Mouse (Mus musculus): ENCODE data around the gene Gpsm1.

Gene Gpsm1

DNA sequence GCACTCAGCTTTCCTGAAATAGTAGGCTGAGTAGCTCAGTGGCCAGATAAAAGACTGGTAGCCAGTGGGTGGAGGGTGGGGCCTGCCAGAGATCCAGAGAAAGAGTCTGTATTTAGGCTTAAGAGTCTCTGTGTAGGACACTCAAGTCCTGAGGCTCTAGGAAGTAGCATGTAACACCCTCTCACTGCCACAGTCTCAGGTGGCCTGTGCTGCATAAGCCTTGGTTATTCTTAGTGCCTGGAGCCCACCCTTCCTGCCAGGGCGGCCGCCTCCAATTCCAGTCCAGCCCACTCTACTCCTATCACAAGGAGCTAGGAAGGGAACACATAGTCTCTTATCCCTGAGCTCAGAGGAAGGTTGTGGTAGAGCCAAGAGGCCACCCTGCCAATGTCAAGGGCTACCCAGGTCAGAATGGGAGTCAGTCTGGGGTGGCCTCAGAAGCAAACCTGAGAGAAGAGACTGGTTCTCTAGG lies 26.2 kb downstream of the Gpsm1 start:
- no peak for DNase-seq (ENCODE audit: low spot score)

DNA sequence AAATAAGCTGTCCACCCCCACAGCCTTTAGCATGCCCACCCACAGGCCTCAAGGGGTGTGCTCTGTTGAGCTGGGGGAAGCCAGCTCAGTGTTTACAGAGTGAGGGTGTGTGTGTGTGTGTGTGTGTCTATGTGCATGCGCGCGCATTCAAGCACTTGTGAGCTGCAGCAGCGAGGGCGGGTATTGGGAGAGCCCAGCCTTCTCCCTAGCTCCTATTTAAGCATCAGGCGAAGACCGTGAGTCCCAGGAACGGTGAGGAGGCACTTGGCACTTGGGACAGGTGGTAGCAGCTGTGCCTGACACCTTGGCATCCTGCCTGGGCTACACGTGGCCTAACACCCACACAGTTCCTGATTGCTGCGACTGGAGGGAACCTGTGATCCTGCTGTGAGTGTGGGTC lies 26.7 kb downstream of the Gpsm1 start:
- no peak for DNase-seq (ENCODE audit: low spot score)

- no peak for DNase-seq (ENCODE audit: low spot score)
These were observed 27.5 kb downstream of the Gpsm1 start for GRCm38 (mm10) chr2:26342609-26343490.

- DNase-seq (ENCODE audit: low spot score): no peak
These were observed 32.9 kb downstream of the Gpsm1 start for GRCm38 (mm10) chr2:26348241-26348640.

DNA sequence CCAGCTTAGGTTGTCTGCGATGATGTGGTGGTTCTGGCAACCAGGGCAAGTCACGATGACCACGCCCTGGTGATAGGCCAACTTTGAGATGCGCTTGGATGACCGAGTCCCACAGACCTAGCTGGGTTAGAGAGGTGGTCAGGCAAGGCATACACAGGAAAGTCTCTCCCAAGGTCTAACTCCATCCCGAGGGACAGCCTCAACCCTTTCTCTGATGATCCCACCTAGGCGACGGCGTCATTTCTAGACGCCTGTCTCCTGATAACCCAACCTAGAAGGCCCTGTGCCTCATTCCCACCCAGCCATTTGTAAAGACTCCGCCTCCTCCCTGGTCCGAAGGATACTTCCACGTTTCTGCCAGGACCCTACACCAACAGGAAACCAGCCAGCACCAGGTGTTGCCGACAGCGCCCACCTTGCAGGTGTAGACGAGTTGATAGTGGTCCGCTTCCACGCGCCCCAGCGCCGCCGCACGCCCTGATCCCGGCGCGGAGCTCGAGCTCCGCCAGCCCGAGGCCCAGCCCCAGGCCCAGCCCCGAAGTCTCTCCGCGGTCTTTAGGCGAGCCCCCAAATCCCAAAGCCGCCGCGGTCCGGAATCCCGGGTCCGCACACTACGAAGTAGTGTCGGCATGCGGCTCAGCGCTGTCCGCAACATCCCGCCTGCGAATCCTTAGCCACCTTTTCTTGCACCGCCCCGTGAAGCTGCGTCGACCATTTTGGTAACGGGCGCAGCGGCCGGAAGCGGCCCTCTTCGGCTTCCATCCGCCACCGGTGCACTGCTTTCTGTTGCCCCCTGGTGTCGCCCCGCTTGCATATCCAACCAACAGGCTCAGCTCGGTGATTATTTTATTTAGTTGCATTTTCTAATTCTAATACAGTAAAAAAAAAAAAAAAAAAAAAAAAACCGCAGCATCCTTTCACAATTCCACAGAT lies 36.3 kb downstream of the Gpsm1 start, which contains the start of gene Dnlz:
TSS of gene Dnlz (minus strand) at position 753 of the 933 bp plus-strand sequence.
- peak; percentile 96 for DNase-seq (ENCODE audit: low spot score)

GRCm38 (mm10) chr2:26352291-26352910 lies 37.1 kb downstream of the Gpsm1 start:
- DNase-seq (ENCODE audit: low spot score): peak; percentile 20

GRCm38 (mm10) chr2:26353066-26353980 lies 38.0 kb downstream of the Gpsm1 start:
- no peak for DNase-seq (ENCODE audit: low spot score)

- no peak for DNase-seq (ENCODE audit: low spot score)
These were observed 39.1 kb downstream of the Gpsm1 start for GRCm38 (mm10) chr2:26354401-26354800.

- no peak for DNase-seq (ENCODE audit: low spot score)
These were observed 40.9 kb downstream of the Gpsm1 start for GRCm38 (mm10) chr2:26356231-26356630.

DNA sequence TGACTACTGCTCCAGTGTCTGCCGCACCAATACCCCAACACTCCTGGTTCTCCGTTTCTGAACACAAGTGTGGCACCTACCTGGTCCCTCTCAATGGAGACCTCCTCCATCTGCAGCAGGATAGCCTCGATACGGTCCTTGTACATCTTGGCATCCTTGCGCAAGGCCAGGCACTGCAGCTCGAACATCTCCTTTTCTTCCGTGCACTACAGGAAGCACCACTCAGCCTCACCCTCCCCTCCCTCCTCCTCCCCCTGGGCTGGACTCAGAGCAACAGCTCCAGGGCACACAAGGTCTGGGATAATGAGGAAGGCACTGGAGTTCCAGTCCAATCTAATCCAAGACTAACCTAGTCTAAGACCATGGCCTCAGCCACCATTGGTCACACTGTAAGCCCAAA lies 41.4 kb downstream of the Gpsm1 start:
- DNase-seq (ENCODE audit: low spot score): no peak

DNA sequence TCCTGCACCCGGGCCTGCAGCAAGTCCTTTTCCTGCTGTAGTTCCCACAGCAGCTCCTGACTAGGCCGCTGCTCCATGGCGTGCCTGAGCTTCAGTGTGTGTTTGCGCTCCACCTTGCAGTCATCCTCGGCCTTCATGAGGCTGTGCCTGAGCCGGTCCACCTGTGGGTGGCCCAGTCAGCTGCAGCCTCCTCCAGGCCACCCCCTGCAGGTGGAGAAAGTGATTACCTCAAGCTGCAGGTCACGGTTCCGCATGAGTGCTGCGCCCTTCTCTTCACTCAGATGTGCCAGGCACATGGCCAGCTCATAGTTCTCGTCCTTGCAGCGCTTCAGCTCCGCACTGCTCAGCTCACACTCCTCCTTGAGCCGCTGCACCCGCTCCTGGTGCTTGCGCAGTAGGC lies 42.2 kb downstream of the Gpsm1 start:
- no peak for DNase-seq (ENCODE audit: low spot score)

DNA sequence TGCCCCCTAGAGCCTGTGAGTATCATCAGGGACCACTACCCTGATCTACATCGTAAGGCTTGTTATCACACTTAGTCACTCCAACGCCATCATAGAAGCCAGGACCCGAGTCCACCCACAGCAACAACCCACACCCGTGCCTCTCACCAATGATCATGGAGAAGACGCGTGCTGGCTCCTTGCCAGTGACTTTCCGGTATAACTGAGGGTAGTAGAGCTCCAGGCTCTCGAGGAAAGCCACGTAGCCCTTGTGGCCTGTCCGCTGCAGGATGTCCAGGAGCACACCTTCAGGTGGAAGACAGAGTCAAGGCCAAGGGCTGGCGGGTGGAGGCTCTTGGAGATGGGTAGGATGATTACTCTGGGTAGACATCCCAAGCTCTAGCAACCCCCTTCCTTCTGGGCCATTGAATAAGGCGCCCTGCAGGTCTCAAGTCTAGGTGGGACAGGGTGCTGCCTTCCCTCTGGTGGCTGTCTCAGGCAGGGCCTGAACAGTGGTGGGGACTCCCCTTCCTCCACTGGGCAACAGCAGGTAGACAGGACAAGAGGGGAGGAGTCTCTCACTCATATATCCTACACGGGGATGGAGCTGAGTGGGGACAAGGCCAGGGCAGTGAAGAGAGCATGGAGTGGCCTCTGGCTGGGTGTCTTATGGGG lies 43.5 kb downstream of the Gpsm1 start:
- DNase-seq (ENCODE audit: low spot score): no peak

DNA sequence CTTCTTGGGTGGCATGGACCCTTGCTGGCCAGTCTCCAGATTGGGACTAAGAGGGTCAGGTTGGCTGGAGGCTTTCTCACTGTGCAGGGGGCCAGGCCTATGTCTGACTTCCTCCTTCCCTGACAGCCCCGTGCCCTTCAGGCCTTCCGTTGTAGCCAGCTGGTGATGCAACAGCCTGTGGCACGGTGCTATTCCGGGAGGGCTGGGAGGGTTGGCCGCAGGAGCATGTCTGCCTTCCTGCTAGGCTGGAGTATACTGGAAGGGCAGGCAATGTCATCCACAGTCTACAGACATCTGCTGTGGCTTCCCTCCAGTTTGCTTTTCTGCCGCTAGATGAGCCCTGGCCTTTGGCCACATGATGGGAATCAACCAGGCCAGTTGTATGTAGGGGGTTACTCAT lies 44.7 kb downstream of the Gpsm1 start:
- DNase-seq (ENCODE audit: low spot score): no peak

DNA sequence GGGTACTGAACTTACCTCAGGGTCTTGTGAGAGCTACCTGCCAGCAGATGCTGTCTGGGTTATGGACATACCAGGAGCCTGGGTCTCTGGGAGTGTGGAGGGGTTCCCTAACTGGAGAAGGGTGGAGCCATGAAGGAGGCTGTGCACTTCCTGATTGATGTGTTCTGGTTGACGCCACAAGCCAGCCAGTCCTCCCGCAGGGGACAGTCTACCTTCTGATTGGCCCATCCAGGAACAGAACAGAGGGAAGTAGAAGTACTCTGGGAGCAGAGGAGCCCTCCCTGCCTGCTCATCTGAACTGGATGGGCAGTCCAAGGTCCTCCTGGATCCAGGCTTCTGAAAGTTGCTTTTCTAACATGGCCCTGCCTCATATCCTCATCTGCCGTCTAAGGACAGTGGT lies 45.5 kb downstream of the Gpsm1 start, which contains the start of gene Card9:
TSS of gene Card9 (minus strand) at position 147 of the 400 bp plus-strand sequence.
- no peak for DNase-seq (ENCODE audit: low spot score)

DNA sequence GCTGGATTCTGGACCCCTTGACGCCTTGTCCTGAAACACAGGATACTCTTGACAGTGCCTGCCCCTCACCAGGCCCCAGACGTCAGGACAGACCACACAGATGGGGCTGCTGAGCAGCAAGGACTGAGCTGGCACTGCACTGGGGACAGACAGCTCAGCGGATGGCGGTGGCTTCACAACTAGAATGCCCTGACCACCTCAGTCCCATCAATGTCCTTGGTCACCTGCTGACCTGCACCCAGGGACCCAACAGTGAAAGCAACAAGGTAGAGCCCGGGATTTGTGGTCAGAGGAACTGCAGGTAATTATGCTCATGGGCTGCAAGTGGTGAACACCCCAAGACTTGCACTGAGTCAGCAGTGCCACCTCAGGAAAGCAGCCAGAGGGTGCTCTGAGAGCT lies 47.7 kb downstream of the Gpsm1 start:
- no peak for DNase-seq (ENCODE audit: low spot score)

DNA sequence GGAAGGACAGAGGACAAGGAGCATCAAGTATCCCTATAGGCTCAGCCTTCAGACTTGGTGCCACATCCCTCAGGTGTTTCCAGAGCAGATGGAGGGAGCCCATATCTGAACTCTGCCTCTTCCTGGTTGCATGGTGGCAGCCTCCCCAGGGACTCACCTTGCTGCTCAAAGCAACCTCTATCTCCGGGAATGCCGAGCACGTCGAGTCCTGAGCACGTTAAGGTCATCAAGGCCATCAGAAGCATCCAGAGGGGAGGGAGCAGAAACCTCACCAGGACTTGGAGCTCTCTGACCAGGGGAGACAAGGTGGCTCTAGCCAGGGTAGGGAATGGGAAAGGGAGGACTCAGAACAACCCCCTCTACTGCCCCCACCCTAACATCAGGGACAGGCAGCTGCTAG lies 48.2 kb downstream of the Gpsm1 start:
- DNase-seq (ENCODE audit: low spot score): no peak

- no peak for DNase-seq (ENCODE audit: low spot score)
These were observed 49.6 kb downstream of the Gpsm1 start for GRCm38 (mm10) chr2:26364738-26365465.

- DNase-seq (ENCODE audit: low spot score): no peak
These were observed 52.6 kb downstream of the Gpsm1 start for GRCm38 (mm10) chr2:26367911-26368310.

- no peak for DNase-seq (ENCODE audit: low spot score)
These were observed 53.3 kb downstream of the Gpsm1 start for GRCm38 (mm10) chr2:26368572-26368971.

GRCm38 (mm10) chr2:26372396-26372795 lies 57.1 kb downstream of the Gpsm1 start:
- no peak for DNase-seq (ENCODE audit: low spot score)

All from embryo, embryonic 10 days (tissue).